Mouse (Mus musculus) CH12.LX (cell line): Measurements from ENCODE around the gene Rfxap. TPM values are rescaled to one million over a fixed set of nuclear protein-coding genes. Genes with fewer than 3 reads are reported as not detected.

Source experiments
- DNase-seq: peaks from one replicate; pipeline ENCODE4 v3.0.0-alpha.2; 2013; ENCODE audit errors: extremely low read depth
- H3K27ac ChIP-seq: 2 replicates; pipeline ENCODE4 v1.5.1; 2012; ENCODE audit warnings: low read depth, mild to moderate bottlenecking, control low read depth, moderate library complexity; ENCODE audit not compliant: insufficient read depth
- H3K27me3 ChIP-seq: replicated peaks from 2 replicates; pipeline ENCODE3; 2012; ENCODE audit warnings: inconsistent platforms
- H3K36me3 ChIP-seq, 2 experiments: replicated peaks in 1 of 2; 2 replicates each; pipeline versions ENCODE3 to v1.6.1; 2012; ENCODE audit warnings: inconsistent platforms in 1 of 2, low read length in 1 of 2, mild to moderate bottlenecking in 1 of 2, mixed read lengths in 1 of 2, moderate library complexity in 1 of 2; ENCODE audit not compliant: control insufficient read depth in 1 of 2, insufficient read depth in 1 of 2
- H3K4me1 ChIP-seq, 2 experiments: 2 replicates each; pipeline ENCODE4 v1.6.1; 2012; ENCODE audit warnings: inconsistent platforms in 1 of 2, moderate library complexity in 1 of 2; ENCODE audit not compliant: insufficient read depth in 2 of 2, control insufficient read depth in 1 of 2
- H3K4me2 ChIP-seq: 2 replicates; pipeline ENCODE4 v1.6.1; 2012; ENCODE audit warnings: low read depth, mild to moderate bottlenecking, control low read depth; ENCODE audit not compliant: poor library complexity, insufficient read depth, severe bottlenecking
- H3K4me3 ChIP-seq, 3 experiments: fragments of 150-350 bp in 1 of 3; sonication (generic) in 1 of 3; replicated peaks in 1 of 3; 2 replicates each; pipeline versions ENCODE3 to v1.5.1; 2011 to 2012; ENCODE audit warnings: low read depth in 2 of 3, low read length in 2 of 3, mild to moderate bottlenecking in 2 of 3, moderate library complexity in 2 of 3, control low read depth in 1 of 3, improper control_type of control experiment in 1 of 3, inconsistent platforms in 1 of 3, mixed read lengths in 1 of 3; ENCODE audit not compliant: poor library complexity in 1 of 3
- H3K79me2 ChIP-seq: replicated peaks from 2 replicates; pipeline ENCODE4 v1.6.1; 2012; ENCODE audit warnings: mild to moderate bottlenecking, moderate library complexity; ENCODE audit not compliant: control insufficient read depth, poor library complexity, insufficient read depth, severe bottlenecking; ENCODE audit errors: extremely low read depth
- H3K9ac ChIP-seq: 2 replicates; pipeline ENCODE4 v1.6.1; 2012; ENCODE audit warnings: low read depth, mild to moderate bottlenecking, control low read depth, moderate library complexity; ENCODE audit not compliant: insufficient read depth
- H3K9me3 ChIP-seq: replicated peaks from 2 replicates; pipeline ENCODE3; 2012; ENCODE audit warnings: low read length, inconsistent platforms, mixed read lengths
- BHLHE40 ChIP-seq: IDR thresholded peaks from 2 replicates; pipeline ENCODE4 v1.6.1; 2011; ENCODE audit warnings: mild to moderate bottlenecking, low read depth, low read length, improper control_type of control experiment
- CHD2 ChIP-seq: IDR thresholded peaks from 2 replicates; pipeline ENCODE4 v1.6.1; 2011; ENCODE audit warnings: low read length, improper control_type of control experiment
- CTCF ChIP-seq, 2 experiments: IDR thresholded peaks in 1 of 2; conservative IDR thresholded peaks in 1 of 2; 2 replicates each; pipeline ENCODE4 v1.5.1; 2011 to 2012; ENCODE audit warnings: low read depth in 2 of 2, low read length in 2 of 2, improper control_type of control experiment in 1 of 2, inconsistent platforms in 1 of 2, mild to moderate bottlenecking in 1 of 2, moderate library complexity in 1 of 2
- E2F4 ChIP-seq: IDR thresholded peaks from 2 replicates; pipeline ENCODE4 v1.6.1; 2011; ENCODE audit warnings: low read depth, low read length, improper control_type of control experiment; ENCODE audit not compliant: insufficient replicate concordance
- ELF1 ChIP-seq: IDR thresholded peaks from 2 replicates; pipeline ENCODE4 v1.6.1; 2014; ENCODE audit warnings: low read depth, mild to moderate bottlenecking, inconsistent platforms, low read length, improper control_type of control experiment
- EP300 ChIP-seq: IDR thresholded peaks from 2 replicates; pipeline ENCODE4 v1.6.1; 2011; ENCODE audit warnings: low read length, improper control_type of control experiment
- ETS1 ChIP-seq: conservative IDR thresholded peaks from 2 replicates; pipeline ENCODE4 v1.6.1; 2012; ENCODE audit warnings: low read depth, mild to moderate bottlenecking, inconsistent platforms, low read length, improper control_type of control experiment, moderate library complexity
- IRF4 ChIP-seq: IDR thresholded peaks from 2 replicates; pipeline ENCODE4 v1.6.1; 2014; ENCODE audit warnings: low read depth, mild to moderate bottlenecking, inconsistent platforms, low read length, improper control_type of control experiment
- JUN ChIP-seq: IDR thresholded peaks from 2 replicates; pipeline ENCODE4 v1.6.1; 2011; ENCODE audit warnings: low read depth, mild to moderate bottlenecking, low read length, improper control_type of control experiment, moderate library complexity; ENCODE audit not compliant: insufficient read depth
- KAT2A ChIP-seq: IDR thresholded peaks from 2 replicates; pipeline ENCODE4 v1.6.1; 2012; ENCODE audit warnings: low read length, improper control_type of control experiment, inconsistent platforms; ENCODE audit not compliant: insufficient replicate concordance
- MEF2A ChIP-seq: IDR thresholded peaks from 2 replicates; pipeline ENCODE4 v1.6.1; 2014; ENCODE audit warnings: low read depth, mild to moderate bottlenecking, inconsistent platforms, low read length, improper control_type of control experiment, borderline replicate concordance
- MXI1 ChIP-seq: IDR thresholded peaks from 2 replicates; pipeline ENCODE4 v1.6.1; 2011; ENCODE audit warnings: mild to moderate bottlenecking, low read depth, low read length, improper control_type of control experiment
- NELFE ChIP-seq: IDR thresholded peaks from 2 replicates; pipeline ENCODE4 v1.6.1; 2011; ENCODE audit warnings: low read depth, low read length, improper control_type of control experiment
- NRF1 ChIP-seq: IDR thresholded peaks from 2 replicates; pipeline ENCODE4 v1.6.1; 2014; ENCODE audit warnings: low read depth, mild to moderate bottlenecking, inconsistent platforms, low read length, improper control_type of control experiment, moderate library complexity
- POLR2A ChIP-seq: IDR thresholded peaks from 2 replicates; pipeline ENCODE4 v1.6.1; 2011; ENCODE audit warnings: low read depth, mild to moderate bottlenecking, improper control_type of control experiment, low read length
- POLR2AphosphoS2 ChIP-seq: IDR thresholded peaks from 2 replicates; pipeline ENCODE4 v1.6.1; 2011; ENCODE audit warnings: low read depth, low read length, improper control_type of control experiment
- RAD21 ChIP-seq: IDR thresholded peaks from 2 replicates; pipeline ENCODE4 v1.6.1; 2011; ENCODE audit warnings: low read depth, mild to moderate bottlenecking, low read length, improper control_type of control experiment, moderate library complexity
- RCOR1 ChIP-seq: conservative IDR thresholded peaks from 2 replicates; pipeline ENCODE4 v1.6.1; 2012; ENCODE audit warnings: low read depth, mild to moderate bottlenecking, inconsistent platforms, low read length, improper control_type of control experiment
- SMC3 ChIP-seq: IDR thresholded peaks from 2 replicates; pipeline ENCODE4 v1.6.1; 2011; ENCODE audit warnings: low read depth, low read length, improper control_type of control experiment
- TBP ChIP-seq: conservative IDR thresholded peaks from 2 replicates; pipeline ENCODE4 v1.6.1; 2011; ENCODE audit warnings: low read depth, low read length, improper control_type of control experiment
- TCF12 ChIP-seq: IDR thresholded peaks from 2 replicates; pipeline ENCODE4 v1.6.1; 2014; ENCODE audit warnings: low read depth, mild to moderate bottlenecking, inconsistent platforms, low read length, improper control_type of control experiment
- UBTF ChIP-seq: IDR thresholded peaks from 2 replicates; pipeline ENCODE4 v1.6.1; 2012; ENCODE audit warnings: low read depth, mild to moderate bottlenecking, inconsistent platforms, low read length, improper control_type of control experiment, moderate library complexity
- USF2 ChIP-seq: conservative IDR thresholded peaks from 2 replicates; pipeline ENCODE4 v1.6.1; 2011; ENCODE audit warnings: low read depth, low read length, improper control_type of control experiment
- ZC3H11A ChIP-seq: IDR thresholded peaks from 2 replicates; pipeline ENCODE4 v1.6.1; 2012; ENCODE audit warnings: low read depth, mild to moderate bottlenecking, inconsistent platforms, low read length, improper control_type of control experiment
- dilution Hi-C: fragments of 300-500 bp; cut with MboI; formaldehyde crosslinking; loops from 2 replicates; pipeline ENCODE4 v1.14.3; 2020; ENCODE audit warnings: low sequenced_read_pairs; ENCODE audit not compliant: extremely low pct_unique_long_range_greater_than_20kb, extremely low pct_ligation_motif_present
- in situ Hi-C: fragments of 300-500 bp; cut with MboI; formaldehyde crosslinking; loops from 3 replicates; pipeline ENCODE4 v1.14.3; 2019; ENCODE audit warnings: low sequenced_read_pairs, low pct_ligation_motif_present, low pct_unique_long_range_greater_than_20kb, mixed read lengths
- polyA plus RNA-seq: library from polyadenylated mRNA; unstranded; fragments of >175 nt; gene quantifications from 2 replicates; pipeline ENCODE4 v1.2.1, GENCODE M21; 2012; ENCODE audit warnings: low read depth; ENCODE audit not compliant: insufficient read length
- total RNA-seq, 2 experiments: library from RNA; depleted of rRNA; stranded (reverse); fragments of 300-350 nt in 1 of 2; fragments of >200 nt in 1 of 2; gene quantifications; 2 replicates each; pipeline ENCODE4 v1.2.3; 2012 to 2014

The Rfxap gene
- total and polyA plus RNA-seq, 3 experiments = 25.8 to 38.8 (median 27.9) TPM

GRCm38 (mm10) chr3:54814622-54815021 lies 7.0 kb upstream of the Rfxap start:
- H3K27ac ChIP-seq = no peak overlapping the region
- TF ChIP-seq NRF1 (no peak), ZC3H11A (no peak), TBP (no peak), MEF2A (no peak), NELFE (no peak), IRF4 (no peak), EP300 (no peak), TCF12 (no peak)
- TF ChIP-seq, all 38 proteins: peak for 0
- Histone ChIP-seq H3K36me3 (no peaks in the 10 kb centered on the region), H3K27me3 (no peaks in the 10 kb centered on the region), H3K4me1 (no peaks in the 10 kb centered on the region), H3K4me3 (no peak overlapping the region), H3K9ac (no peak overlapping the region), H3K9me3 (no peaks in the 10 kb centered on the region), H3K79me2 (no peaks in the 10 kb centered on the region), H3K4me2 (no peak overlapping the region)
- in situ Hi-C loops = loop anchor here (10.0 to 25.0 kb wide), 2 partner anchors 250 to 452 kb away; partner anchors contain the start of gene Postn
- DNase-seq = no peak
- dilution Hi-C loops = no loop called here

GRCm38 (mm10) chr3:54813418-54813988 lies 5.9 kb upstream of the Rfxap start:
- Histone ChIP-seq H3K9me3 (no peaks in the 10 kb centered on the region), H3K27me3 (no peaks in the 10 kb centered on the region), H3K4me3 (no peak overlapping the region), H3K36me3 (no peaks in the 10 kb centered on the region), H3K27ac (no peak overlapping the region), H3K79me2 (no peaks in the 10 kb centered on the region), H3K4me1 (peaks cover 0 to 5% of the 10 kb centered on the region in 2 experiments; a peak in 2 of 4 replicates), H3K4me2 (no peak overlapping the region), H3K9ac (no peak overlapping the region)
- TF ChIP-seq ELF1 (no peak), JUN (no peak), TCF12 (no peak), USF2 (no peak), RCOR1 (no peak), BHLHE40 (no peak), ETS1 (no peak), CHD2 (no peak), KAT2A (no peak), IRF4 (no peak), E2F4 (no peak), POLR2A (no peak), ZC3H11A (no peak), POLR2AphosphoS2 (no peak), CTCF (conservative IDR thresholded peaks at IDR 0.05 in 1 of 2, IDR thresholded peaks at IDR 0.05 in 1 of 2; ENCODE audit: low read depth in 2 of 2, low read length in 2 of 2) (no peak), SMC3 (no peak), UBTF (no peak), MXI1 (no peak), RAD21 (no peak)
- in situ Hi-C loops = loop anchor here (10.0 to 25.0 kb wide), 2 partner anchors 251 to 451 kb away; partner anchors contain the start of gene Postn
- dilution Hi-C loops = no loop called here
- no peak for DNase-seq
